Mouse (Mus musculus): ENCODE data around the gene Cyp26c1. TPM values are rescaled to one million over a fixed set of nuclear protein-coding genes. Genes with fewer than 3 reads are reported as not detected.

Gene Cyp26c1
- polyA plus RNA-seq, 1 experiment from 2014 or later: not detected

- H3K4me3 ChIP-seq (ENCODE audit: low read depth, low read length): no peak overlapping the region
- no peak overlapping the region for H3K4me2 ChIP-seq (ENCODE audit: low read length)
- no peaks in the 10 kb centered on the region for H3K36me3 ChIP-seq (ENCODE audit: control insufficient read depth, insufficient read depth, low read length)
- no peak for ATAC-seq
- H3K9ac ChIP-seq (ENCODE audit: low read depth, low read length): no peak overlapping the region
- H3K9me3 ChIP-seq (replicated peaks; ENCODE audit: control insufficient read depth, low read length, poor library complexity, severe bottlenecking): no peaks in the 10 kb centered on the region
- 76% methylated on average over 7 of the region's 7 CpGs for WGBS
- no peak overlapping the region for H3K27ac ChIP-seq (ENCODE audit: low read length)
- no peaks in the 10 kb centered on the region for H3K27me3 ChIP-seq (ENCODE audit: control insufficient read depth, insufficient read depth, low read depth, low read length)
- no peaks in the 10 kb centered on the region for H3K4me1 ChIP-seq (ENCODE audit: control insufficient read depth, insufficient read depth, low read length)
These were observed 54.7 kb downstream of the Cyp26c1 start for GRCm38 (mm10) chr19:37740043-37740442.

Other genes with a start within 250 kb of the Cyp26c1 start
- gene Exoc6, start 135.2 kb upstream of the Cyp26c1 start, polyA plus RNA-seq (2015; fragmentation: Nextera tagmentation; extraction: Ambion mirVana): 26.0 and 27.8 TPM in 2 replicates
- gene Cyp26a1, start 12.2 kb downstream of the Cyp26c1 start, polyA plus RNA-seq (2015; fragmentation: Nextera tagmentation; extraction: Ambion mirVana): 0.16 TPM in 1 of 2 replicates, not detected in the other

Data from midbrain, embryonic 16.5 days (tissue).